Mouse (Mus musculus) forebrain, embryonic 11.5 days (tissue): ENCODE measurements at regions not wholly inside any gene's neighbourhood (a gene's known extent, or its start where the extent isn't known, plus 50 kb on each side); places are given as distances from the start of the nearest gene placed in this dataset.

Experiments used
- ATAC-seq: fragments of 200-750 bp; cut with Nextera tagmentation; replicated peaks from 2 replicates; pipeline ENCODE4 v1.8.0; 2017; ENCODE audit warnings: moderate TSS enrichment; ENCODE audit not compliant: low FRiP score
- DNase-seq: peaks from one replicate; pipeline ENCODE4 v3.0.0-alpha.2; 2017; ENCODE audit warnings: low spot score
- H3K27ac ChIP-seq: fragments of 300-500 bp; sonication (generic); 2 replicates; pipeline ENCODE4 v1.5.1; 2014; ENCODE audit warnings: low read depth, low read length
- H3K27me3 ChIP-seq: fragments of 300-500 bp; sonication (generic); 2 replicates; pipeline ENCODE4 v1.6.1; 2014; ENCODE audit warnings: mild to moderate bottlenecking, low read length, mixed read lengths; ENCODE audit not compliant: control insufficient read depth, insufficient read depth
- H3K36me3 ChIP-seq: fragments of 300-500 bp; sonication (generic); 2 replicates; pipeline ENCODE4 v1.6.1; 2014; ENCODE audit warnings: mild to moderate bottlenecking, low read length, moderate library complexity, mixed read lengths; ENCODE audit not compliant: control insufficient read depth, insufficient read depth
- H3K4me1 ChIP-seq: fragments of 300-500 bp; sonication (generic); replicated peaks from 2 replicates; pipeline ENCODE4 v1.6.1; 2014; ENCODE audit warnings: low read length, mixed read lengths; ENCODE audit not compliant: control insufficient read depth, insufficient read depth
- H3K4me2 ChIP-seq: fragments of 300-500 bp; sonication (generic); 2 replicates; pipeline ENCODE4 v1.6.1; 2014; ENCODE audit warnings: low read depth, mild to moderate bottlenecking, low read length, moderate library complexity, mixed read lengths; ENCODE audit not compliant: severe bottlenecking
- H3K4me3 ChIP-seq: fragments of 300-500 bp; sonication (generic); 2 replicates; pipeline ENCODE4 v1.5.1; 2014; ENCODE audit warnings: low read depth, low read length
- H3K9ac ChIP-seq: fragments of 300-500 bp; sonication (generic); 2 replicates; pipeline ENCODE4 v1.6.1; 2014; ENCODE audit warnings: low read length
- H3K9me3 ChIP-seq: fragments of 300-500 bp; sonication (generic); 2 replicates; pipeline ENCODE4 v1.6.1; 2016; ENCODE audit warnings: low read length, mixed read lengths; ENCODE audit not compliant: control insufficient read depth
- WGBS: fragments of 180-500 bp; shearing (Covaris S2); extraction: QIAGEN DNeasy Blood & Tissue Kit; methylation state at CpG from one replicate; pipeline ENCODE4 v1.1.7; 2014; 5-methylcytosine and 5-hydroxymethylcytosine counted together

DNA sequence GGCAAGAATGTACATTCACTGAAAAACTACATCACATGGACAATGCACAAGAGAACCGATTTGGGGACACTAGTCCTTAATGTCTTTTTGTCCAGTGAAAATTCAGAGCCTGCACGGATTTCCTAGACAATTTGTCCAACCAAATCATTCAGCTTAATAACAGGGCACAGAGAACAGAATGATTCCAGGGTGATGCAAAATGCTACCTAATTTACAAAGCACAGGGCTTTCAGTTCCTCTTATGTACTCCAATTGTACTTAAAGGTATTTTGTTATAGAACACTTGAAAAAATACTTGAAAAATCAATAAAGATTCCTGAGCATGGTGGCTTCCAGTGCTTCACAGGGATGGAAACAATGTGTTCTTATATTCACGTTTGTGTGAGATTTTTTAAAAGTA lies 75.2 kb upstream of the Pfn2 start:
- DNase-seq (no peak), ATAC-seq (no peak)
- no peak overlapping the region for H3K9ac ChIP-seq
- H3K27me3 ChIP-seq, result no peaks in the 10 kb centered on the region
- H3K4me3 ChIP-seq, result no peak overlapping the region
- no peak overlapping the region for H3K27ac ChIP-seq
- H3K36me3 ChIP-seq, result no peaks in the 10 kb centered on the region
- 66% methylated on average over 3 of the region's 3 CpGs for whole genome bisulfite sequencing
- no peaks in the 10 kb centered on the region for H3K9me3 ChIP-seq
- no peaks in the 10 kb centered on the region; the same call in 1 of the 2 replicates for H3K4me1 ChIP-seq
- no peak overlapping the region for H3K4me2 ChIP-seq

DNA sequence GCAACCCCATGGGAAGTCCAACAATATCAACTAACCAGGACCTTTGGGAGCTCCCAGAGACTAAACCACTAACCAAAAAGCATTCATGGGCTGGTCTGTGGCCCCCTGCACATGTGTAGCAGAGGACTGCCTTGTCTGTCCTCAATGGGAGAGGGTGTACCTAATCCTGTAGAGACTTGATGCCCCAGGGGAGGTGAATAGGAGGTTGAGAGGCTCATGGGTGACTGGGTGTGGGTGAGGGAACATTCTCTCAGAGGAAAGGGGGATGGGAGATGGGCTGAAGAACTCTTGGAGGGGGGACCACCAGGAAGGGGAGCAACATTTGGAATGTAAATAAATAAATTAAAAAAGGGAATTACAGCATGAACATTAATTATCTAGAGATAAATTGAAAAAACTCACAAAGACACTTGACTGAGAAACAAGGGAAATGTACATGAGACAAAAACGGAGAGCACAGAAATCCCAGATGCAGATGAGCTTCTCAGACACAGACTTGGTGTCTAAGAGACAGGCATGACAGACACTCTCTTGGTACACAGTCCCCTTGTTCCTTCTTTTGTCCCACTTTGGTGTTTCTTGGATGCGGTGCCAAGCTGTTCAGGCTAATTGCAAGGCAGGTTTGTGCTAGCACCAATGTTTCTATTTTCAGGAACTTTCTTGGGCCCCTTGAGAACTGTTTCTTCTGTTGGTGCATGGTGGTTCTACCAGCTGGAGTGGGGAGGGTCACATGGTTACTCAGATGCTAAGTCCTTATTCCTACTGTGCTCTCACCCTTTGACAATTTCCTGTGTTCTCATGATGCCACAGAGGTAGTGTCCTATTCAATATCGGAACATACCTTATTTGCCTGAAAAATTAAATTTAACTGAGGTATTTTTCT lies 85.0 kb upstream of the Pfn2 start:
- Histone ChIP-seq H3K4me2 (no peak overlapping the region), H3K9ac (no peak overlapping the region), H3K27ac (no peak overlapping the region), H3K36me3 (no peaks in the 10 kb centered on the region), H3K27me3 (no peaks in the 10 kb centered on the region), H3K9me3 (no peaks in the 10 kb centered on the region), H3K4me1 (no peaks in the 10 kb centered on the region), H3K4me3 (no peak overlapping the region)
- WGBS, result 91% methylated on average over 3 of the region's 3 CpGs
- DNase-seq (no peak), ATAC-seq (no peak)

DNA sequence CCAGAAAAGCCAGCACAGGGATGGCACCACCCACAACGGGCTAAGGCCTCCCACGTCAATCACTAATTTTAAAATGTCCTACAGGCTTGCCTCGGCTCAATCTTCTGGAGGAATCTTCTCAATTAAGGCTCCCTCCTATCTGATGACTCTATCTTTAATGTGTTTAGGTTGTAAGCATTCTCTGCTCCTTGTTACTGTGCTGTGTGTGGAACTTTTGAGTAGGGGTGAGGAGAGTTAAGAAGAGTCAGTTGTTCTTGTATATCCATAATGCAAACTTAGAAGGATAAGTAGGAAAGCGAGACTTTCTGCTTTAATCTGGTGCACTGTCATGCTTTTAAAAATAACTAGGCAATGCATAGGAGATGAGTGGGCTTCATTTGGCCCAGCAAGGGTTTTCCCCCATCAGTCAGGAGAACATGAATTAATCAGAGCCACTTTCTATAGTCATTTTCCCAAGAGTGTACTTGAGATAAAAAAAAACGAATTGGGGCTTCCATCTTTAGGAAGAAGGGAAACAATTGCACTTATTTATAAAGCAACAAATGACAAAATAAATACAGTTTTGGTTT lies 87.2 kb upstream of the Pfn2 start:
- no peak for ATAC-seq
- Histone ChIP-seq H3K27ac (no peak overlapping the region), H3K4me1 (no peaks in the 10 kb centered on the region), H3K9ac (no peak overlapping the region), H3K4me3 (no peak overlapping the region), H3K27me3 (no peaks in the 10 kb centered on the region), H3K9me3 (no peaks in the 10 kb centered on the region), H3K36me3 (no peaks in the 10 kb centered on the region), H3K4me2 (no peak overlapping the region)
- no peak for DNase-seq
- 71% methylated on average over 5 of the region's 5 CpGs for WGBS

DNA sequence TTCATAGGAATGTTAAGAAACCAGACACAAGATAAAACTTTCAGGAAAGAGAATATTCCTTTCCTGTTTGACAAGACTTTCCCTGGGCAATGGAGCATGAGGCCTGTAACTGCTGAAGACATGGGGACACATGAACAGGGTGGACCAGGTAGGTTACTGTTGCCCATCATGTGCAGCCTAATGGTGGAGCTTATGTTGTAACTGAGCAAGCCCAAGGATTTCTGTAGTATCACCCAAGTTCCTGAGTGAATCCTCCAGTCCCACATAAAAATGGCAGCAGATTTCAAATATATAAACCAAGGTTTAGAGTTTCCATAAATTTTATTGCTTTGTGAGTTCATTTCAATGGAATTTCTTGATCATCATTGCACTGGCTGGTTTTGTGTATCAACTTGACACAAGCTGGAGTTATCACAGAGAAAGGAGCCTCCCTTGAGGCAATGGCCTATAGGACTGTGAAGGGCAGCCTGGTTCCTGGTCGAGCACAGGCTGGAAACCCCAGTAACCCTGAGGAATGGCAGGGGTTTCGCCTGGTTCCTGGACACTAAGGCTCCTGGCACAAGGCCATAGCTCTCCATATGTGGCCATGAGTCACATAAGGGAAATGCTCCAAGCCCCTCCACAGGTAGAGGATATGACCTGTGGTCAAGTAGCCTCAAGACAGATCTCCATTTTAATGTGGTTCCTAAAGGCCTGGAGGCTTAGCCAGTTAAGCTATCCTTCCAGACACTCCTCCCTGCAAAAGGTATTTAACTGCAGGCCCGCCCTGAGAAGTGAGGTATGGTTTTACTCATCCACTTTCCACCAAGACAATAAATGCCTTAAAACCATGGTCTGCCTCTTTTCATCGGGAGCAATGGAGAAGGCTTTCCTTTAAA lies 92.9 kb upstream of the Pfn2 start:
- no peaks in the 10 kb centered on the region for H3K27me3 ChIP-seq
- H3K9me3 ChIP-seq, result no peaks in the 10 kb centered on the region
- no peak overlapping the region for H3K27ac ChIP-seq
- ATAC-seq, result no peak
- H3K4me2 ChIP-seq, result no peak overlapping the region
- WGBS, result 85% methylated on average over 4 of the region's 4 CpGs
- no peaks in the 10 kb centered on the region for H3K36me3 ChIP-seq
- no peak overlapping the region for H3K9ac ChIP-seq
- H3K4me1 ChIP-seq, result no peaks in the 10 kb centered on the region
- no peak overlapping the region for H3K4me3 ChIP-seq
- no peak for DNase-seq

DNA sequence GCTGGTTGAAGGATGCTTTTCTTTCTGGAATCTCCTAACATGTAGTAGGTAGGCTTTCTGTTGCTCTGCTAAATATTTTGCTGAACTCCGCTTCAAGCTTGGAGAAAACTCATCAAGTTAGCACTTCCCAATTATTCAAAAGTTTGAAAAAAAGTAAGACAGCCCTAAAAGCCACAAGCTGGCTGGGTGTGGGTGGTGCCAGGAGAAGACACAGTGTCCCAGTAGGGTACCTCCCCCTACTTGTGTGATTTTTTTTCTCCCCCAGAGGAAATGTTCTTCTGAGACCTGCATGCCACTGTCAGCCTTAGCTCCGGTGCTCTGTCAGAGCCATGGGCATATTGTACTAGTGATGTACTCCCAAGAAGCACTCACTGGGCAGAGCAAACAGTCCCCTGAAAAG lies 96.8 kb upstream of the Pfn2 start:
- Histone ChIP-seq H3K4me2 (no peak overlapping the region), H3K9me3 (no peaks in the 10 kb centered on the region), H3K27ac (no peak overlapping the region), H3K9ac (no peak overlapping the region), H3K4me3 (no peak overlapping the region), H3K36me3 (no peaks in the 10 kb centered on the region), H3K27me3 (no peaks in the 10 kb centered on the region), H3K4me1 (no peaks in the 10 kb centered on the region)
- no peak for ATAC-seq
- WGBS, result 72% methylated on average over 2 of the region's 2 CpGs
- DNase-seq, result no peak

DNA sequence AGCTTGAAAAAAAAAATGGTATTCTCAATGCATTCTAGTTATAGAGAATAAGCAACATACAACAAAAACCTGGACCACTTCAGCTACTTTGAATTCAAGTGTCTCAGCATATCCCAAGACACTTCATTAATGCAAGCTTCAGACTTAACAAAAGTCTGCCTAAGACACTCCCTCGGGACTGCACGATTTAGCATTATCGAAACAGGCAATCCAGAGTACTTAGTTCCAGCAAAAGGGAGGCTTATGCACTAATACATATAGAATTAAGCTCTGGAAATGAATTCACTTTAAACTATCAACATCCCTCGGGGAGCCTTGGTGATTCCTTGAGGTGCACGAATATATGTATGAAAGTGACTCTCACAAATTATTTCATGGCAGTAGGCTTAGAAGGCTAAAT lies 97.9 kb upstream of the Pfn2 start:
- no peaks in the 10 kb centered on the region for H3K9me3 ChIP-seq
- ATAC-seq (no peak), DNase-seq (no peak)
- H3K27me3 ChIP-seq, result no peaks in the 10 kb centered on the region; the same call in 1 of the 2 replicates
- no peak overlapping the region for H3K4me2 ChIP-seq
- H3K27ac ChIP-seq, result no peak overlapping the region
- no peak overlapping the region for H3K9ac ChIP-seq
- H3K36me3 ChIP-seq, result no peaks in the 10 kb centered on the region
- H3K4me1 ChIP-seq, result no peaks in the 10 kb centered on the region
- WGBS, result 63% methylated on average over 5 of the region's 5 CpGs
- no peak overlapping the region for H3K4me3 ChIP-seq

DNA sequence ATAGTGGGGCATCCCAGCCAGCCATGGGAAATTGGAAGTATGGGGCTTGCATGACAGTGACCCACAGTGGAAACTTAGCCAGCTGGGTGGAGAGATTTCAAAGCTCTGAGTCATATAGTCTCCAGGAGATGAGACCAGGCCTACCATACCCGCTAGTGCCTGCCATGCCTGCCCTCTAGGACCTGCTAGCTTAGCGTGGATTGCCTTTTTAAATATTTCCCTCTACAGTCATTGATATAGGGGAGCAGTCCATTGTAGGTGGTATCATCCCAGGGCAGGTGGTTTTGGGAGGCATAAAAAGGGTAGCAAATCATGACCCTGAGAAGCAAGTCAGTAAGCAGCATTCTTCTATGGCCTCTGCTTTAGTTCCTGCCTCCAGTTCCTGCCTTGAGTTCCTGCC lies 99.5 kb upstream of the Pfn2 start:
- Histone ChIP-seq H3K9ac (no peak overlapping the region), H3K9me3 (no peaks in the 10 kb centered on the region), H3K4me2 (no peak overlapping the region), H3K4me1 (peaks cover 3% of the 10 kb centered on the region; the same call in 1 of the 2 replicates), H3K4me3 (no peak overlapping the region), H3K36me3 (no peaks in the 10 kb centered on the region), H3K27ac (no peak overlapping the region), H3K27me3 (no peaks in the 10 kb centered on the region; the same call in none of the 2 replicates)
- WGBS, result 91% methylated on average over 2 of the region's 2 CpGs
- ATAC-seq (no peak), DNase-seq (no peak)

DNA sequence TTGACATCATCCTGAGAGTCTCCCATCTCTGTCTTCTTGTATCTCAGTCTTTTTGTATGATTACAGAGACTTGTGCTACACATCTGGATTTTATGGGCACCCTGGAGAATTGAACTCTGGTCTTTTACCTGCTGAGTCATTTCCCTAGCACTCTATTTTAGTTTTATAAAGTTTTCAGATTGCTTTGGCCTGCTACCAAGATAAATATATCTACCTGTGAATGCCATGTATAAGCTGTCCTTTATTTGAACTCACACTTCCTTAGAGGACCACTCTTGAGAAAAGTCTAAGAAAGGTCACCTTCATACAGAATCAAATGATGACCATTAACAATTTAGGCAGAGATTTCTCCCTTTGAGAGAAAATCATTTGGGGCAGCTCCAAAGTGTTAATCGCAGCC lies 100.8 kb upstream of the Pfn2 start:
- Histone ChIP-seq H3K4me1 (peaks cover 3% of the 10 kb centered on the region; the same call in 1 of the 2 replicates), H3K4me3 (no peak overlapping the region), H3K27me3 (no peaks in the 10 kb centered on the region; the same call in none of the 2 replicates), H3K4me2 (no peak overlapping the region), H3K9ac (no peak overlapping the region), H3K27ac (no peak overlapping the region), H3K36me3 (no peaks in the 10 kb centered on the region), H3K9me3 (no peaks in the 10 kb centered on the region)
- WGBS, result 92% methylated on average over 1 of the region's 1 CpGs
- no peak for DNase-seq
- ATAC-seq, result no peak
